Mouse (Mus musculus): Measurements from ENCODE around the gene Prpf4. TPM values are rescaled to one million over a fixed set of nuclear protein-coding genes. Genes with fewer than 3 reads are reported as not detected.

Gene Prpf4
- polyA plus RNA-seq, 1 experiment, result 3.5 TPM

GRCm38 (mm10) chr4:62460348-62460747 lies 51.8 kb downstream of the Prpf4 start:
- H3K27ac ChIP-seq (ENCODE audit: insufficient read depth, low read depth, low read length), result no peak overlapping the region
- no peak overlapping the region for H3K4me3 ChIP-seq (ENCODE audit: low read depth, low read length)
- TF ChIP-seq CTCF (IDR thresholded peaks at IDR 0.05; ENCODE audit: extremely low read depth, insufficient read length, insufficient replicate concordance, low read depth, low read length) (no peak), POLR2A (IDR thresholded peaks at IDR 0.05; ENCODE audit: low read depth, low read length) (no peak)
- H3K27me3 ChIP-seq (ENCODE audit: control insufficient read depth, insufficient read depth, low read length), result no peaks in the 10 kb centered on the region
- peaks cover 5% of the 10 kb centered on the region; the same call in 1 of the 2 replicates for H3K4me1 ChIP-seq (ENCODE audit: control insufficient read depth, insufficient read depth, insufficient read length, low read length)
- H3K36me3 ChIP-seq (ENCODE audit: control insufficient read depth, insufficient read depth, low read length), result no peaks in the 10 kb centered on the region; the same call in 1 of the 2 replicates
- WGBS, result 94% methylated on average over 8 of the region's 8 CpGs

- TF ChIP-seq POLR2A (IDR thresholded peaks at IDR 0.05; ENCODE audit: low read depth, low read length), result no peak
- TF ChIP-seq CTCF (IDR thresholded peaks at IDR 0.05; ENCODE audit: extremely low read depth, insufficient read length, insufficient replicate concordance, low read depth, low read length), result no peak
- WGBS, result 50% methylated on average over 2 of the region's 2 CpGs
- Histone ChIP-seq H3K4me3 (ENCODE audit: low read depth, low read length) (no peak overlapping the region), H3K36me3 (ENCODE audit: control insufficient read depth, insufficient read depth, low read length) (no peaks in the 10 kb centered on the region), H3K27me3 (ENCODE audit: control insufficient read depth, insufficient read depth, low read length) (no peaks in the 10 kb centered on the region), H3K4me1 (ENCODE audit: control insufficient read depth, insufficient read depth, insufficient read length, low read length) (peaks cover 5% of the 10 kb centered on the region; the same call in 1 of the 2 replicates), H3K27ac (ENCODE audit: insufficient read depth, low read depth, low read length) (peak overlapping the region; percentile 51)
Observed at GRCm38 (mm10) chr4:62463124-62463523, 54.5 kb downstream of the Prpf4 start.

GRCm38 (mm10) chr4:62468158-62468557 lies 59.6 kb downstream of the Prpf4 start:
- Histone ChIP-seq H3K4me1 (ENCODE audit: control insufficient read depth, insufficient read depth, insufficient read length, low read length) (peaks cover 5% of the 10 kb centered on the region), H3K4me3 (ENCODE audit: low read depth, low read length) (no peak overlapping the region), H3K36me3 (ENCODE audit: control insufficient read depth, insufficient read depth, low read length) (no peaks in the 10 kb centered on the region), H3K27me3 (ENCODE audit: control insufficient read depth, insufficient read depth, low read length) (no peaks in the 10 kb centered on the region), H3K27ac (ENCODE audit: insufficient read depth, low read depth, low read length) (no peak overlapping the region)
- TF ChIP-seq POLR2A (IDR thresholded peaks at IDR 0.05; ENCODE audit: low read depth, low read length) (no peak), CTCF (IDR thresholded peaks at IDR 0.05; ENCODE audit: extremely low read depth, insufficient read length, insufficient replicate concordance, low read depth, low read length) (no peak)
- WGBS, result 100% methylated on average over 1 of the region's 1 CpGs

- Histone ChIP-seq H3K27me3 (ENCODE audit: control insufficient read depth, insufficient read depth, low read length) (no peaks in the 10 kb centered on the region), H3K4me3 (ENCODE audit: low read depth, low read length) (peak within 1 kb of the TSS; percentile 77), H3K4me1 (ENCODE audit: control insufficient read depth, insufficient read depth, insufficient read length, low read length) (peaks cover 4% of the 10 kb centered on the region), H3K36me3 (ENCODE audit: control insufficient read depth, insufficient read depth, low read length) (no peaks in the 10 kb centered on the region), H3K27ac (ENCODE audit: insufficient read depth, low read depth, low read length) (no peak within 1 kb of the TSS)
- no peak for TF ChIP-seq CTCF (IDR thresholded peaks at IDR 0.05; ENCODE audit: extremely low read depth, insufficient read length, insufficient replicate concordance, low read depth, low read length)
- no peak for TF ChIP-seq POLR2A (IDR thresholded peaks at IDR 0.05; ENCODE audit: low read depth, low read length)
- WGBS, result under 1% methylated on average over 30 of the region's 30 CpGs
Observed at GRCm38 (mm10) chr4:62470598-62471051, 62.0 kb downstream of the Prpf4 start, which contains the start of gene Wdr31. Wdr31 (minus strand) TSS chr4:62470896.

- Histone ChIP-seq H3K27ac (ENCODE audit: insufficient read depth, low read depth, low read length) (no peak overlapping the region), H3K36me3 (ENCODE audit: control insufficient read depth, insufficient read depth, low read length) (no peaks in the 10 kb centered on the region), H3K4me3 (ENCODE audit: low read depth, low read length) (no peak overlapping the region), H3K4me1 (ENCODE audit: control insufficient read depth, insufficient read depth, insufficient read length, low read length) (peaks cover 6% of the 10 kb centered on the region), H3K27me3 (ENCODE audit: control insufficient read depth, insufficient read depth, low read length) (no peaks in the 10 kb centered on the region)
- TF ChIP-seq CTCF (IDR thresholded peaks at IDR 0.05; ENCODE audit: extremely low read depth, insufficient read length, insufficient replicate concordance, low read depth, low read length) (no peak), POLR2A (IDR thresholded peaks at IDR 0.05; ENCODE audit: low read depth, low read length) (no peak)
- 95% methylated on average over 2 of the region's 2 CpGs for WGBS
Observed at GRCm38 (mm10) chr4:62472071-62472470, 63.5 kb downstream of the Prpf4 start.

GRCm38 (mm10) chr4:62475131-62475530 lies 66.5 kb downstream of the Prpf4 start:
- no peak overlapping the region for H3K27ac ChIP-seq (ENCODE audit: insufficient read depth, low read depth, low read length)
- WGBS, result 52% methylated on average over 2 of the region's 2 CpGs
- H3K4me1 ChIP-seq (ENCODE audit: control insufficient read depth, insufficient read depth, insufficient read length, low read length), result peaks cover 8% of the 10 kb centered on the region
- no peaks in the 10 kb centered on the region for H3K27me3 ChIP-seq (ENCODE audit: control insufficient read depth, insufficient read depth, low read length)
- no peak for TF ChIP-seq CTCF (IDR thresholded peaks at IDR 0.05; ENCODE audit: extremely low read depth, insufficient read length, insufficient replicate concordance, low read depth, low read length)
- no peaks in the 10 kb centered on the region for H3K36me3 ChIP-seq (ENCODE audit: control insufficient read depth, insufficient read depth, low read length)
- H3K4me3 ChIP-seq (ENCODE audit: low read depth, low read length), result no peak overlapping the region

GRCm38 (mm10) chr4:62475793-62476192 lies 67.2 kb downstream of the Prpf4 start:
- no peaks in the 10 kb centered on the region for H3K36me3 ChIP-seq (ENCODE audit: control insufficient read depth, insufficient read depth, low read length)
- WGBS, result 14% methylated on average over 6 of the region's 6 CpGs
- peak overlapping the region; percentile 71 for H3K27ac ChIP-seq (ENCODE audit: insufficient read depth, low read depth, low read length)
- H3K27me3 ChIP-seq (ENCODE audit: control insufficient read depth, insufficient read depth, low read length), result no peaks in the 10 kb centered on the region
- H3K4me3 ChIP-seq (ENCODE audit: low read depth, low read length), result no peak overlapping the region
- TF ChIP-seq CTCF (IDR thresholded peaks at IDR 0.05; ENCODE audit: extremely low read depth, insufficient read length, insufficient replicate concordance, low read depth, low read length) (no peak), POLR2A (IDR thresholded peaks at IDR 0.05; ENCODE audit: low read depth, low read length) (no peak)
- peaks cover 6% of the 10 kb centered on the region; the same call in 1 of the 2 replicates for H3K4me1 ChIP-seq (ENCODE audit: control insufficient read depth, insufficient read depth, insufficient read length, low read length)

Other genes with a start within 250 kb of the Prpf4 start
- 0.03 and 0.19 TPM in 2 replicates for gene Zfp37, start 177.8 kb upstream of the Prpf4 start, polyA plus RNA-seq (2012; rRNA removed)
- gene Slc31a2, start 146.2 kb upstream of the Prpf4 start, polyA plus RNA-seq (2012; rRNA removed), result 8.8 and 10.4 TPM in 2 replicates
- gene Fkbp15, start 48.2 kb upstream of the Prpf4 start, polyA plus RNA-seq (2012; rRNA removed), result 13.6 and 21.6 TPM in 2 replicates
- 18.2 and 40.3 TPM in 2 replicates for gene Slc31a1, start 48.1 kb upstream of the Prpf4 start, polyA plus RNA-seq (2012; rRNA removed)
- gene Cdc26, start 155 bp upstream of the Prpf4 start, polyA plus RNA-seq (2012; rRNA removed), result 3.5 and 6.6 TPM in 2 replicates
- gene Rnf183, start 26.5 kb downstream of the Prpf4 start, polyA plus RNA-seq (2012; rRNA removed), result 2.3 and 6.1 TPM in 2 replicates
- 0.43 and 0.62 TPM in 2 replicates for gene Wdr31, start 62.1 kb downstream of the Prpf4 start, polyA plus RNA-seq (2012; rRNA removed)
- gene Bspry, start 71.3 kb downstream of the Prpf4 start, polyA plus RNA-seq (2012; rRNA removed), result 38.3 and 104 TPM in 2 replicates
- gene Hdhd3, start 94.7 kb downstream of the Prpf4 start, polyA plus RNA-seq (2012; rRNA removed), result 63.6 and 68.4 TPM in 2 replicates
- 110 and 142 TPM in 2 replicates for gene Alad, start 111.1 kb downstream of the Prpf4 start, polyA plus RNA-seq (2012; rRNA removed)
- gene Pole3, start 116.3 kb downstream of the Prpf4 start, polyA plus RNA-seq (2012; rRNA removed), result 5.6 and 8.9 TPM in 2 replicates
- gene 4933430I17Rik, start 116.6 kb downstream of the Prpf4 start, polyA plus RNA-seq (2012; rRNA removed), result 0.14 TPM in 1 of 2 replicates, not detected in the other
- gene Rgs3, start 151.1 kb downstream of the Prpf4 start, polyA plus RNA-seq (2012; rRNA removed), result 30.3 and 45.8 TPM in 2 replicates